Mouse (Mus musculus): ENCODE measurements at regions not wholly inside any gene's neighbourhood (a gene's known extent, or its start where the extent isn't known, plus 50 kb on each side); places are given as distances from the start of the nearest gene placed in this dataset.

GRCm38 (mm10) chr10:39274202-39274601 lies 94.5 kb upstream of the Fyn start:
- 31% methylated on average over 1 of the region's 2 CpGs for WGBS
- no peak for ATAC-seq (ENCODE audit: low FRiP score, low TSS enrichment)
- no peak overlapping the region for H3K4me3 ChIP-seq (ENCODE audit: low read length)
- no peaks in the 10 kb centered on the region for H3K9me3 ChIP-seq (ENCODE audit: low read length)
- no peaks in the 10 kb centered on the region for H3K4me1 ChIP-seq (ENCODE audit: insufficient read depth, low read length)
- no peaks in the 10 kb centered on the region for H3K27me3 ChIP-seq (ENCODE audit: insufficient read depth, low read length)
- no peak overlapping the region for H3K27ac ChIP-seq (ENCODE audit: low read length)
- H3K36me3 ChIP-seq (ENCODE audit: insufficient read depth, low read length): no peaks in the 10 kb centered on the region
- no peak overlapping the region for H3K9ac ChIP-seq (replicated peaks; ENCODE audit: low read length)
- no peak overlapping the region for H3K4me2 ChIP-seq (replicated peaks; ENCODE audit: low read depth, low read length)

- no peak for ATAC-seq (ENCODE audit: low FRiP score, low TSS enrichment)
- H3K4me2 ChIP-seq (replicated peaks; ENCODE audit: low read depth, low read length): no peak overlapping the region
- WGBS: 62% methylated on average over 4 of the region's 4 CpGs
Observed at GRCm38 (mm10) chr10:39273426-39273825, 95.2 kb upstream of the Fyn start.

GRCm38 (mm10) chr10:39272387-39272949 lies 96.2 kb upstream of the Fyn start:
- WGBS: 63% methylated on average over 6 of the region's 6 CpGs
- H3K4me2 ChIP-seq (replicated peaks; ENCODE audit: low read depth, low read length): no peak overlapping the region
- no peaks in the 10 kb centered on the region for H3K9me3 ChIP-seq (ENCODE audit: low read length)
- no peaks in the 10 kb centered on the region for H3K4me1 ChIP-seq (ENCODE audit: insufficient read depth, low read length)
- ATAC-seq (ENCODE audit: low FRiP score, low TSS enrichment): no peak
- H3K4me3 ChIP-seq (ENCODE audit: low read length): no peak overlapping the region
- no peak overlapping the region for H3K9ac ChIP-seq (replicated peaks; ENCODE audit: low read length)
- H3K36me3 ChIP-seq (ENCODE audit: insufficient read depth, low read length): no peaks in the 10 kb centered on the region
- H3K27ac ChIP-seq (ENCODE audit: low read length): no peak overlapping the region
- H3K27me3 ChIP-seq (ENCODE audit: insufficient read depth, low read length): no peaks in the 10 kb centered on the region

More at GRCm38 (mm10) chr10:39273426-39273825, 95.2 kb upstream of the Fyn start:
- Histone ChIP-seq H3K9ac (replicated peaks; ENCODE audit: low read length) (no peak overlapping the region), H3K4me3 (ENCODE audit: low read length) (no peak overlapping the region), H3K36me3 (ENCODE audit: insufficient read depth, low read length) (no peaks in the 10 kb centered on the region), H3K4me1 (ENCODE audit: insufficient read depth, low read length) (no peaks in the 10 kb centered on the region), H3K27ac (ENCODE audit: low read length) (no peak overlapping the region), H3K27me3 (ENCODE audit: insufficient read depth, low read length) (no peaks in the 10 kb centered on the region), H3K9me3 (ENCODE audit: low read length) (no peaks in the 10 kb centered on the region)

- H3K9me3 ChIP-seq (ENCODE audit: low read length): no peaks in the 10 kb centered on the region
- H3K9ac ChIP-seq (replicated peaks; ENCODE audit: low read length): no peak overlapping the region
- H3K27ac ChIP-seq (ENCODE audit: low read length): no peak overlapping the region
- H3K4me1 ChIP-seq (ENCODE audit: insufficient read depth, low read length): peaks cover 6% of the 10 kb centered on the region; the same call in 1 of the 2 replicates
- H3K4me3 ChIP-seq (ENCODE audit: low read length): no peak overlapping the region
- 80% methylated on average over 3 of the region's 3 CpGs for WGBS
- no peak overlapping the region for H3K4me2 ChIP-seq (replicated peaks; ENCODE audit: low read depth, low read length)
- ATAC-seq (ENCODE audit: low FRiP score, low TSS enrichment): no peak
- H3K36me3 ChIP-seq (ENCODE audit: insufficient read depth, low read length): no peaks in the 10 kb centered on the region
- no peaks in the 10 kb centered on the region for H3K27me3 ChIP-seq (ENCODE audit: insufficient read depth, low read length)
Observed at GRCm38 (mm10) chr10:39270406-39270805, 98.2 kb upstream of the Fyn start.

- H3K9ac ChIP-seq (replicated peaks; ENCODE audit: low read length): no peak overlapping the region
- no peaks in the 10 kb centered on the region for H3K36me3 ChIP-seq (ENCODE audit: insufficient read depth, low read length)
- H3K4me2 ChIP-seq (replicated peaks; ENCODE audit: low read depth, low read length): no peak overlapping the region
- no peaks in the 10 kb centered on the region for H3K27me3 ChIP-seq (ENCODE audit: insufficient read depth, low read length)
- H3K4me1 ChIP-seq (ENCODE audit: insufficient read depth, low read length): peaks cover 18% of the 10 kb centered on the region
- H3K27ac ChIP-seq (ENCODE audit: low read length): no peak overlapping the region
- 87% methylated on average over 6 of the region's 6 CpGs for WGBS
- no peak for ATAC-seq (ENCODE audit: low FRiP score, low TSS enrichment)
- no peak overlapping the region for H3K4me3 ChIP-seq (ENCODE audit: low read length)
- H3K9me3 ChIP-seq (ENCODE audit: low read length): no peaks in the 10 kb centered on the region
Observed at GRCm38 (mm10) chr10:39267236-39267635, 101.4 kb upstream of the Fyn start.

GRCm38 (mm10) chr10:39266482-39266881 lies 102.2 kb upstream of the Fyn start:
- H3K4me1 ChIP-seq (ENCODE audit: insufficient read depth, low read length): peaks cover 24% of the 10 kb centered on the region
- no peak overlapping the region for H3K4me2 ChIP-seq (replicated peaks; ENCODE audit: low read depth, low read length)
- H3K27ac ChIP-seq (ENCODE audit: low read length): peak overlapping the region; percentile 83
- H3K9ac ChIP-seq (replicated peaks; ENCODE audit: low read length): no peak overlapping the region
- H3K4me3 ChIP-seq (ENCODE audit: low read length): no peak overlapping the region
- H3K9me3 ChIP-seq (ENCODE audit: low read length): no peaks in the 10 kb centered on the region
- H3K27me3 ChIP-seq (ENCODE audit: insufficient read depth, low read length): no peaks in the 10 kb centered on the region
- WGBS: 35% methylated on average over 5 of the region's 5 CpGs
- ATAC-seq (ENCODE audit: low FRiP score, low TSS enrichment): peak; percentile 83
- no peaks in the 10 kb centered on the region for H3K36me3 ChIP-seq (ENCODE audit: insufficient read depth, low read length)

- no peak overlapping the region for H3K9ac ChIP-seq (replicated peaks; ENCODE audit: low read length)
- no peaks in the 10 kb centered on the region for H3K27me3 ChIP-seq (ENCODE audit: insufficient read depth, low read length)
- no peaks in the 10 kb centered on the region for H3K9me3 ChIP-seq (ENCODE audit: low read length)
- no peak overlapping the region for H3K4me2 ChIP-seq (replicated peaks; ENCODE audit: low read depth, low read length)
- no peak for ATAC-seq (ENCODE audit: low FRiP score, low TSS enrichment)
- 0 out of 2 replicates have a peak overlapping the region, but pooled peaks have one; percentile 1 for H3K27ac ChIP-seq (ENCODE audit: low read length)
- WGBS: 27% methylated on average over 7 of the region's 7 CpGs
- H3K36me3 ChIP-seq (ENCODE audit: insufficient read depth, low read length): no peaks in the 10 kb centered on the region
- peaks cover 24% of the 10 kb centered on the region for H3K4me1 ChIP-seq (ENCODE audit: insufficient read depth, low read length)
- H3K4me3 ChIP-seq (ENCODE audit: low read length): no peak overlapping the region
Observed at GRCm38 (mm10) chr10:39262466-39262865, 98.9 kb upstream of the Ccn6 start.

- Histone ChIP-seq H3K27ac (ENCODE audit: low read length) (no peak overlapping the region), H3K9ac (replicated peaks; ENCODE audit: low read length) (no peak overlapping the region), H3K36me3 (ENCODE audit: insufficient read depth, low read length) (no peaks in the 10 kb centered on the region), H3K4me3 (ENCODE audit: low read length) (no peak overlapping the region), H3K4me2 (replicated peaks; ENCODE audit: low read depth, low read length) (no peak overlapping the region), H3K27me3 (ENCODE audit: insufficient read depth, low read length) (no peaks in the 10 kb centered on the region), H3K4me1 (ENCODE audit: insufficient read depth, low read length) (peaks cover 23% of the 10 kb centered on the region), H3K9me3 (ENCODE audit: low read length) (no peaks in the 10 kb centered on the region)
- ATAC-seq (ENCODE audit: low FRiP score, low TSS enrichment): peak; percentile 29; the same call in 1 of the 2 replicates
- WGBS: 69% methylated on average over 8 of the region's 8 CpGs
Observed at GRCm38 (mm10) chr10:39261174-39262145, 97.9 kb upstream of the Ccn6 start.

GRCm38 (mm10) chr10:39260061-39260460 lies 96.5 kb upstream of the Ccn6 start:
- Histone ChIP-seq H3K9me3 (ENCODE audit: low read length) (no peaks in the 10 kb centered on the region), H3K4me2 (replicated peaks; ENCODE audit: low read depth, low read length) (no peak overlapping the region), H3K27me3 (ENCODE audit: insufficient read depth, low read length) (no peaks in the 10 kb centered on the region), H3K4me1 (ENCODE audit: insufficient read depth, low read length) (peaks cover 18% of the 10 kb centered on the region), H3K4me3 (ENCODE audit: low read length) (no peak overlapping the region), H3K9ac (replicated peaks; ENCODE audit: low read length) (no peak overlapping the region), H3K27ac (ENCODE audit: low read length) (no peak overlapping the region), H3K36me3 (ENCODE audit: insufficient read depth, low read length) (no peaks in the 10 kb centered on the region)
- no peak for ATAC-seq (ENCODE audit: low FRiP score, low TSS enrichment)
- WGBS: 89% methylated on average over 6 of the region's 6 CpGs

Data from kidney, embryonic 16.5 days (tissue).